Mouse (Mus musculus): Measurements from ENCODE around the gene Akna.

GRCm38 (mm10) chr4:63408649-63409048 lies 5.5 kb upstream of the Akna start:
- TF ChIP-seq EP300 (IDR thresholded peaks at IDR 0.05; ENCODE audit: low read depth) (no peak), CTCF (IDR thresholded peaks at IDR 0.05; ENCODE audit: low read depth) (peak; percentile 89)

All from liver, postnatal 0 days (tissue).